24 mouse cellular contexts compared by ENCODE assay signal in the genomic region with DNA sequence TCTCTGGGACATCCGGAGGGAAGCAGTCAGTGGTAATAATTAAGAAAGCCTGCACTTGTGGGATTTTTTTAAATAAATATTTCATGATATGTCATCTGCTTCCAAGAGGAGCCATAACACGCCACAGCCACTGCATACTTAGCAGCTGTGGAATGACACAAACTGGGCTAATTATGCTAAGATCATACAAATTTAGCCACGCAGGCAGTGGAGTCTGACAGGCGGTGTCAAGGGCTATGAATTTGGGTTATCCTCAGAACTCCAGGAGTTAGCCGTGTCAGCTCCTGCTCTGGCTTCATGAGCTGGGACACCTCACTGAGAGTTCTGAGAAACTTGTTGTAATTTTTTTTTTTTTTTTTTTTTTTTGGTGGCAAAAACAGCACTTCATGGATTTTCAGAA. TPM values are rescaled to one million over a fixed set of nuclear protein-coding genes. Genes with fewer than 3 reads are reported as not detected.
"Had no signal": no experiment of that assay in that cellular context is flagged by ENCODE, and none has a peak within 500 bp of the region (broad histone marks: within the 10 kb centered on the region; RNA-seq: fewer than 3 reads in every experiment).

No protein-coding gene starts in this region.

- H3K4me3 ChIP-seq: intestine, embryonic 15.5 days; left cerebral cortex, adult 2 months; liver, embryonic 13.5 days; midbrain, embryonic 12.5 days; stomach, embryonic 15.5 days had no signal

- H3K27me3 ChIP-seq: intestine, embryonic 15.5 days; liver, embryonic 13.5 days; midbrain, embryonic 12.5 days; stomach, embryonic 15.5 days had no signal

- DNase-seq: kidney, adult 11 months; kidney, adult 9 months; kidney, postnatal 14 days; layer of hippocampus, postnatal 36 days; liver, embryonic 13.5 days; lung, adult 2 months; lung, postnatal 14 days; lung, postnatal 4 days; retina, postnatal 1 day; right cerebral cortex, postnatal 25 days; spleen, adult 18-20 months; thymus, postnatal 36 days had no signal

- H3K9me3 ChIP-seq: intestine, embryonic 15.5 days; liver, embryonic 13.5 days; midbrain, embryonic 12.5 days; stomach, embryonic 15.5 days had no signal

- H3K4me2 ChIP-seq: intestine, embryonic 15.5 days; liver, embryonic 13.5 days; midbrain, embryonic 12.5 days; stomach, embryonic 15.5 days had no signal

- H3K27ac ChIP-seq: intestine, embryonic 15.5 days; left cerebral cortex, adult 2 months; liver, embryonic 13.5 days; midbrain, embryonic 12.5 days; stomach, embryonic 15.5 days had no signal

- H3K4me1 ChIP-seq: intestine, embryonic 15.5 days; liver, embryonic 13.5 days; midbrain, embryonic 12.5 days; stomach, embryonic 15.5 days had no signal

- H3K9ac ChIP-seq: intestine, embryonic 15.5 days; liver, embryonic 13.5 days; midbrain, embryonic 12.5 days; stomach, embryonic 15.5 days had no signal

- H3K36me3 ChIP-seq: intestine, embryonic 15.5 days; liver, embryonic 13.5 days; midbrain, embryonic 12.5 days; stomach, embryonic 15.5 days had no signal

RNA-seq across cellular contexts. Expression of a gene that starts 40.8 kb away (rescaled TPM):
- polyA plus RNA-seq: intestine, embryonic 15.5 days; limb, embryonic 11.5 days; limb, embryonic 14.5 days; liver, adult 2 months; liver, embryonic 13.5 days; liver, embryonic 16.5 days; lung, adult 2 months; lung, embryonic 16.5 days; midbrain, embryonic 12.5 days; neural tube, embryonic 11.5 days; stomach, embryonic 15.5 days; thymus, postnatal 0 days; urinary bladder, adult 2 months had no signal
